Mouse (Mus musculus) common myeloid progenitor, adult 5-6 weeks (primary cell): ENCODE data around the gene Chga. TPM values are rescaled to one million over a fixed set of nuclear protein-coding genes. Genes with fewer than 3 reads are reported as not detected.

Source experiments
- ATAC-seq: replicated peaks from 2 replicates; pipeline ENCODE4 v1.8.0; 2016; ENCODE audit warnings: low read depth, mild to moderate bottlenecking, moderate TSS enrichment, inconsistent platforms; ENCODE audit not compliant: poor library complexity, severe bottlenecking
- total RNA-seq: library from RNA; stranded (forward); fragments of 200-1000, 187-1606 nt; gene quantifications from 2 replicates; pipeline ENCODE4 v1.2.3, GENCODE M21; 2017

Gene Chga
- total RNA-seq, 1 experiment from 2014 or later, result not detected

DNA sequence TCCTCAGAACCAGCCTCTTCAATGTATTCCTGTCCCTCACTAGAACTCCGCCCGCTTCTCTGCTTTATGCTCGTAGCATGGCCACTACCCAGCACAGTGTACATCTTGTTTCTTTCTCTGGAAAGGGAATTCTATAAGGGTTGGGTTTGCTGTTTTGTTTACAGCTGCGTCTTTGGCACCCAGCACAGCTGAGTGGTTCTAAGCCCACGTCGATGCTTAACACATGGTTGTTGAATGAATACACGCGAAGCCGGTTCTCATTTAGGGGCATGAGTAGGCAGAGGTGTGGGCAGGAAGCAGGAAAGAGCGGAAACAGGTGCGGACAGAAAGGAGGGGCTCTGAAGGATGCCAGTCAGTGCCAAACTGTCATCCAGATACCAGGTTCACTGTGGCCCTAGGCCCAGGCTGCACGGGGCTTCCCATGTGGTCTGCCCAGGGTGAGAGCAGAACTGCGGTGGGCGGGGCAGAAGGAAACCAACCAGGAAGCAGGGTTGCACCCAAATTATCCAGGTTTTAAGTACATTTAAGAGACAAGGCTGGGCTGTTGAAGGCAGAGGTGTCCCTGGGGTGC is 979 bp upstream of the Chga start:
- peak; percentile 30; the same call in 1 of the 2 replicates for ATAC-seq

DNA sequence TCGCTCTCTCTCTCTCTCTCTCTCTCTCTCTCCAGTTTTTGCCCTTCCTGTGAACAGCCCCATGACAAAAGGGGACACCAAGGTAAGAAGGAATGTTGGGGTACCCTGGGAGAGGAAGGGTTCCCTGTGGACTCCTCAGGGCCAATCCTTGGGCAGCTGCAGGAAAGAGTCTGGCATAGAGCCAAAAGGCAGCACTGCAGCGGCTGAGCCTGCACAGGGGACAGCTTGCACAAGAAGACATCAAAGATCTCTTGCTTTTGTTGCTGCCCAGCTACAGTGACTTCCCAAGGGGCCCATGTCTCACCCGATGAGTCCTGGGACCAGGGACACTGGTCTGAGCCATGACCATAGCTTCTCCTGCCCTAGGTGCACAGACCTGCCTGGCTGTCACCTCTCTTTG is 1.1 kb downstream of the Chga start:
- ATAC-seq, result no peak

DNA sequence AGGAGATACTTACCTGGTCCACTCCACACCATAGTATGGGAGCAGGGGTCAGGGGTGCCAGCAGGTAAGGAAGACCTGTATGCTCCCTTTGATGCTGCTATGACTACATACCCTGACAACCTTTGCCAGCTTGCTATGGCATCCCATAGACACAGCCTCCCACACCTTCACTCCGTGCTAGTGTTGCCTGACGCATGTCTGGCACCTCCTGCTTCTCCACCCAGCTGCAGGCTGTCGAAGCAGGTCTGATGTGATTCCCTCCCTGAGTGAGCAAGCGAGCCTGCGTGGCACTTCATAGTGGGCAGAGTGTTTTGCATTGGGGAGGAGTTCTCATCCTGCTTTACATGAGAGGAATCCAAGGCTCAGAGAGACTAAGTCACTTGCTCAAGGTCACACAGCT is 2.6 kb downstream of the Chga start:
- no peak for ATAC-seq

DNA sequence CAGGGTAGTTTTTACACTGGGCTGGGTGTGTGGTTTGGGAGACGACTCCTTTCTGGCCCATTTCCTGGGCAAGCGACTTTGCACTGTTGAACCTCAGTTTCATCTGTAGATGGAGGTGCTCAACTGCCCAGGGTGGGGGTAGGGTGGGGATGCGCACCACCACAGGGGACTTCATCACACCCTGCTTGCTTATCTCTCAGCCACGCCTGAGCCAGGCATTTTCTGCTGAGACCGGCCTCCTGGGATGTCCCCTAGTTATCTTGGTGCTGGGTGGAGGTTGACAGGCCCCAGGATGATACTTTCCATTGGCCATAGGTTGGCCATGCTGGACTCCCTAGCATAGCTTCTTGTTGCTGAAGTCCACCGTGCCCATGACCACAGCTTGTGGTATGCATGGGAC is 10.3 kb downstream of the Chga start:
- ATAC-seq, result no peak

DNA sequence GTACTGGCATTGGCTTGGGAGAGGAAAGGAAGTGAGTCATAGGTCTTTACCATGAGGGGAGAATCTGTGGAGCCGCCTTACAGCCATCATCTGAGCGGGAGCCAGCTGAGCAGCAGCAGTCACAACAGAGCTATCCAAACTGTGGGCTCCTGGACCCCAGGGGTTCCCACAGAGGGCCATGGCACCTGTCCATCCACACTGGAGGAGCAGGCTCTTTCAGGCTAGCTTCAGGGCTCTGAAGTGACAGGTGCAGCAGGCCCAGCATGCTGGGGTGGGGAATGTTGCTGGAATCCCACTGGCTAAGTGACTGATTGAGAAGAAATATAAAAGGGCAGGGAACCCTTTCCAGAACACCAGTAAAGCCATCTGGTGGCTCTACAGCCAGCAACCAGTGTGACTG is 12.2 kb downstream of the Chga start:
- ATAC-seq, result no peak

DNA sequence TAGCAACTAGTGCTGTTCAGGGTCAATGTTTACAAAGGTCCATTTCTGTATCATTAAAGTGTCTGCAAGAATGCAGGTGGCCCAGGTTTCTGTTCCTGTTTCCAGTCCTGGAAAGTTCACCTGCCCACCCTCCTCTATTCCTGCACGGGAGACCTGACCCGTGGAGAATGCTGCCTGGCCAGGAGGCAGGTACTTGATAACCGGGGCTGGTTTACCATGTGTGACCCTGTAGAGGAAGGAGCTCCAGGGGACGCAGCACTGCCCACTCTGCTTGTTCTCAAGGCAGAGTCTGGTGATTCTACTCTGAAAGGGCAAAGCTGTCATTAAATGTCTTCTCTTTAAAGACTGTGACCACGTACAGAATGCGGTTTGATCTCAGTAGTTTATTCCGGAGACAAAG is 13.4 kb downstream of the Chga start:
- ATAC-seq, result no peak

DNA sequence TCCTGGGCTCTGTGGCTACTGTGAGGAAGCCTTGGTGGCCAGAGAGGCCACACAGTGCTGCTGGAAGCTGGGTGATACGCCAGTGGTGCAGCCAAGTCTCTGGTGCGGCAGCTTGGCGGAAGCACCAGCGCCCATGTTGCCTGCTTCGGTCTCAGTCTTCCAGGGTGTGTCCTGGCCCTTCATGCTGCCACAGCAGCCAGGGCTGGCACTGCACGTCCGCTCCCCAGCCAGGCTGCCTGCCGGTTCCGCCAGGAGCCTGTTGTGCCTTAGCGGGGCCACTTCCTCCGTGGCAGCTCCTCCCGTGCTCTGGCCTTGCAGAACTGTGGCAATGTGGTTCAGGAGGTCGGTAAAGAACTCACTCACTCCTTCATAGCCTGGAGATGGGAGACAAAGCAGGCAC is 15.3 kb downstream of the Chga start:
- ATAC-seq, result no peak

DNA sequence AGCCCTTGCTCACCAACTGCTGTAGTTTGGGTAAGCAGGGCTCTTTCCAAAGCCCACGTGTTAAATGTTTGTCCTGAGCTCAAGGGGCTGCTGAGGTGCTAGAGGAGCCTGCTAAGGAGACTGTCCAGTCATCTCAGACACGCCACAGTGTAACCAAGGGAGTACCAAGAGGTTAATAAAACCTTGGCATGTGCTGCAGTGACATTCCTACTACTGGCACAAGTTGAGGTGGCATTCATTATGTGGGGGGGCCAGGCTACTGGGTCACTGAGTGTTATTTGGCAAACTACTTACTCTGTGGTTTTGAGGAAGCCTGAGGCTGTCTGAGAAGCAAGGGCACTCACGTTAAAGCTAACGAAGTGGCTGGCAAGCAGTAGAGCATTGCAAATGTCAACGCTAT is 16.0 kb downstream of the Chga start:
- no peak for ATAC-seq

DNA sequence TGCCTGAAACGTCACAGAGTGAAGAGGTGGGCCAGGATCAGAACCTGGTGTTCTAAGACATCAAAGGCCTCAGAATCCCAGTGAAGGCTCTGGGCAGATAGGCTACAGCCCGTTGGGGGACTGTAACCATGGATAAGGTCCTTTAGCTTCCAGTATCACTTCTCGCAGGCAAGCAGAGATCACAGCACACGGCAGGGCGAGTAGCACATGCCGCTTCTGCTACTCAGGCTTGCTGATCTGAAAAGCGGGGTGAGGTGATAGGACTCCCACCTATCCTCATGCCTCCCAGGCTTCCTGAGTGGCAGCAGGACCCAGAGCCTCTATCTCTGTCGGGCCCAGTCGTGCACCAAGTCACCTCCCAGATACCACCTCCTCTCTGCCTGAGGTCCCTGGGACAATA is 16.9 kb downstream of the Chga start:
- no peak for ATAC-seq

DNA sequence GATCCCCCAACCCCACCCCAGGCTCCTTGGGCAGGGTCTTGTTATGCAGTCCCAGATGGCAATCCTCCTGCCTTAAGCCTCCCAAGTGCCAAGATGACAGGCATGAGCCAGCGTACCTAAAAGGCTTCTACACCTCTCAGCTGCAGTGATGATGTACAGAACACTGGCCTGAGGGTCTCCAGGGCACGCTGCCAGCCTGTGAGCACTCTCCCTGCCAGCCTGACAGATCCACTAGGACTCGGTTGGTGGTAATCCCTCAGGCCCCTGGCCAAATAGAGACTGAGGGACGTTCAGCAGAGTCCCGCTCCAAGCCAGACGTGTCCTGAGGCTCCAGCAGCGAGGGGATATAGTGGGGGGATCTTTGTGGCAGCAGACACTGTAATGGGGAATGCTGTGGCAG is 18.3 kb downstream of the Chga start:
- no peak for ATAC-seq

DNA sequence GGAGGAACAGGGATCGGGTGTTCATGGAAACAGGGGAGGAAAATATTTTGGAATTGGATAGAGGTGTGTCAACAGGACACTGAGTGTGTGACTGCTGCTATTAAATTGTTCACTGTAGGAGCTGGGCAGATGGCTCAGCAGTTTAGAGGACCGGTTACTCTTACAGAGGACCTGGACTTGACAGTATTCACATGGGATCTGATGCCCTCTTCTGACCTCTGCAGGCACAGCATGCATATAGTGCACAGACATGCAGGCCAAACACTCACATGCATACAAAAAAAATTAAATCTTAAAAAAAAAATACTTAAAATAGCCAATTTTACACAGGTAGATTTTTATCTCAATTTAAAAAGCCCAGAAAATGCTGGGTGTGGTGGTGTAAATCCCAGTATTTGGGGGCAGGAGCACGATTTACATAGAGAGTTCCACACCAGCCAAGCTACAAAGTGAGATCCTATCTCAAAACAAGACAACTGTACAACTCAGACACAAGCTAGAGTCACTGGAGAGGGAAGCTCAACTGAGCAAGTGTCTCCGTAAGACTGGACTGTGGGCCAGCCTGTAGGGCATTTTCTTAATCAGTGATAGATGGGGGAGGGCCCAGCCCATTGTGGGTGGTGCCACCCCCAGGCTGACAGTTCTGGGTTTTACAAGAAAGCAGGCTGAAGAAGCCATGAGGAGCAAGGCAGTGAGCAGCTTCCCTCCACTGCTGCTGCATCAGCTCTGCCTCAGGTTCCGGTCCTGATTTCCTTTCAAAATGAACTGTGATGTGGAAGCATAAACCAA is 21.0 kb downstream of the Chga start:
- ATAC-seq, result peak; percentile 55

DNA sequence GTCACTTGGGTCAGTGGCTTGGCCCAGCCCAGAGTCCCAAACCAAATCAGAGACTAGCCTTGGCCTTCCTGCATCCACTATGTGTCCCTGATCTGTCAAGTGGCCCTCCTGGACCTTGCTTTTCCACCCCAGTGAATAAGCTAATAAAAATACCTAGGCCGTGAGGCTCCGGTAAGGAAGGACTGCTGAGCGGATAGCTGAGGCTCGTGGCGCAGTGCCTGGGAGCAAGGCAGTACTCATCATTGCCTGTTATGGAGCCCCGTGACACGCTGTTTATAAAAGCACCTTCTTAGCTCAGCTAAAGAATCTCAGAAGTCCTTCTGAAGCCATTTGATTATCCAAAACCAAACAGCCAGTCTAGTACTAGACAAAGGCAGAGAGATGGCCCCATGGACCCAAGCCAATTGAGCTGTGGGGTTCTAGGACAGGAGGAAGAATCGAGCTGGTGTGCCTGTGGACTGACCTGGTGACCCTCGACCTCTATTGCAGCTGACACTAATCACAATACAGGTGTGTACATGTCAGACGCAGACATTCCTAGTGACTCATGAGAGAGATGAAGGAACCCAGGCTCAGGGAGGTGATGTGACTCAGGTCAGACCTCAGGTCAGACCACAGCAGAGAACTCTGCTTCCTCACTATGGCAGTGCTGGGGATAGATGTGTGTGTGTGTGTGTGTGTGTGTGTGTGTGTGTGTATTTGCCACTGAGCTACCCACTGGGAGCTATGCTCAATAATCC is 22.1 kb downstream of the Chga start:
- ATAC-seq, result no peak

DNA sequence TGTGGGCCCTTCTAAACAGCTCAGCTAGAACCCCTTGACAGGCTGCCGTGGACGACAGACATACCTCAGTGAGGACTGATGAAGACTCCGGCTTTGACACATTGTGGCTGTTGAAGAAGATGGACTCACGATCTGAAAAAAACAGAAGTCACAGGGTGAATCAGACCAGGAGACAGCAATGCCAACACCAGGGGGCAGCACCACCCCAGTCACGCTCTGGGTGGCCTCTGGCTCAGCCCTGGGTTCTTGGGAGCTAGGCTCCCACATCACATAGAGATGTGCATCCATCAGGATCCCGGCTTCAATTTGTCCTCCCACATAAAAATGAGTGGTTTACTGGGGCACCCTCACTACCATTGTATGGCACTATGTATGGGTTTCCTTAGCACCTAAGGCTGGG is 24.3 kb downstream of the Chga start:
- ATAC-seq, result peak; percentile 84

DNA sequence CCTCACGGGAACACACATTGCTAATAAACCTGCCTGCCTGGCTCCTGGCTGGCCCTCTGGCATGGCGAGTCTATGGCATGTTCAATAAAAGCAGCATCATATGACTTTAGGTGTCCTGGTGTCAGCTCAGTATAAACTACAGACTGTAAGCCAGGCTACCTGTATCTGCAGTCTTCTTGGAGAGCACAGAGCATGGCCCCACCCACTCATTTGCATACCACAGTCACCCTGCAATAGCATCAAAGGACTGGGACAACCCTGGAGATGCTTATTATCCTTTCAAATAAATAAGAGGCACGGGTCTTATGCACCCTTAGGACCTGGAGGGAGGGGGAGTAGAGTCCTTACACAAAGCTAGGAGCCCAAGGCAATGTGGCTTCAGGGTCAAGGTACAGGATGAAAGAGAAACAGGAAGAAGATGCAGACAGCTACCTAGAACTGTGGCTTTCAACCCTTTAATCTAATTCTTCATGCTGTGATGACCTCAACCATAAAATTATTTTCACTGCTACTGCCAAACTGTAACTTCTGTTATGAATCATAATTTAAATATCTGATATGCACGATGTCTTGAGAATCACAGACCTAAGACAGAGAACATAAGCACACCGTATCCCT is 26.9 kb downstream of the Chga start:
- no peak for ATAC-seq

DNA sequence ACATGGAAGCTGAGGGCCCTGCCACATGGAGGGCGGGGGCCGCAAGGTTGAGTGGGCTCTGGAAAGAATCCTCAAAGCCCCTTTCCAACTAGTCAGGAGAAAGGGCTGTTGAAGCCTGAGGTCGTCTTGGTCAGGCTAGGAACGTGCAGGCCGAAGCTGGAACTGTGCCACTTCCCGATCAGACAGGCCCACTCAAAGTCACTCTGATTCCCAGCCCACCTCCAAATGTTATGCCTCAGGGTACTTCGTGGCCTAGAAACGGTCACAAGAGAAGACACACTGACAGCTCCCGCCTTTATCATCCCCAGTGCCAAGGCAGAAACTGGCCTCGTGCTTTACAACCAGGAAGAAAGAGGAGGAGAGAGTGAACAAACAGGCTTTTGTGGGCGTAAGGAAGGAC is 27.7 kb downstream of the Chga start:
- ATAC-seq, result no peak

DNA sequence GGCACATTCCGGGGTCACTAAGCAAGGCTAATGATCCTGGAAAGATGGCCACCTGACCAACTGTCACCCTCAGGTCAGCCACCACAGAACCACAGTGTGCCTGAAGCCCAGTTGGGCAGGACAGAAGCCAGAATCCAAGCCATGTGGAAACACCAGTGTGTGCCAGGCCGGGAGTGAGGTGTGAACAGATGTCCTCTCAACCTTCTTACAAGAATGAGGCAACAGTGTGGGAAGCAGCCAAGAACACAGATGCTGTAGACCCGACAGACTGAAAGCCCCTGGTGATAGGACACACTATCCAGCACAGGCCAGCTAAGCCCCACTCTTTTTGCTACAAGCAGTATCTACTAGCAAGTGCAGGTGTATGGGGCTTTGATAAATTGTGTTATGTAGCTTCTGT is 30.6 kb downstream of the Chga start:
- ATAC-seq, result no peak

DNA sequence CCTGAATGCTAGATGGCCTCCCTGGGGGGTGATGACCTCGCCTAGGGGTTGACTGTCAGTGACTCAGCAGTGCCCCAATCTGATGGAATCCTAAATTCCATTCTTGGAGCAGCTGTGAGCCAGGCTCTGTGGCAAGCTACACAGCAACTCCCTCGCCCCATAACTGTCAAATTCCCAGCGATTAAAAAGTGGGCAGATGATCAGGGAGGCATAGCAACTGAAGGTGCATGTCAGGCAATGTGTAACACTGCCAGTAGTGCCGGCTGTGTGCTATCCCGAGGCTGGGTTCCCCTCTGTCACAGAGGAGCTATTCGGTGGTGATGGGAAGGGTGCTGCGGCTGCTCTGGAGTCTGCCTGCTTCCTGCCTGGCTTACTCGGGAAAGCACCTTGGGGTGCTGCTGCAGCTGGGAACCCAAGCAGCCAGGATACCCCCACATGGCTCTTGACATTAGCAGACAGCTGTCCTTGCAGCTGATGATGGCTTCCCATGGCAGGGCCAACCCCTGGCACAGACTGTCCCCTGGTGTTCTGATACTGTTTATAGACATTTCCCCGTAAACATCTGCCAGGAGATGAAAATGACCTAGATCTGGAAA is 31.6 kb downstream of the Chga start:
- ATAC-seq, result no peak

DNA sequence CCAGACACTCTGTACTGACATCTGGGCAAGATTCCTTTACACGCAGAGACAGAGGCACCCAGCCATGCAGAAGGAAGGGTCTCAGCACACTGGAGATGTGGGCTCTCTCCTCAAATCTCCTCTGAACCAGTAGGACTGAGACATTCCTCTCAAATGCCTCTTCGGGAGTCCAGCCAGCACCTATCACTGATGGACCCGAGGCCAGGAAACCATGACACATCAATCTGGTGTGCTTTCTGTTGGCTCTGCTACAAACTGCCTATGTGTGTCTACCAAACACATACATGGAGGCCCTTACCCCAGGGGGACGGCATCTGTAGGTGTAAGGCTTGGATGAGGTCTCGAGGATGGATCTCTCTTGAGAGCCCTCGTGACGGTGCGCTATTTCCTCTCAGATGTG is 32.3 kb downstream of the Chga start:
- ATAC-seq, result no peak

DNA sequence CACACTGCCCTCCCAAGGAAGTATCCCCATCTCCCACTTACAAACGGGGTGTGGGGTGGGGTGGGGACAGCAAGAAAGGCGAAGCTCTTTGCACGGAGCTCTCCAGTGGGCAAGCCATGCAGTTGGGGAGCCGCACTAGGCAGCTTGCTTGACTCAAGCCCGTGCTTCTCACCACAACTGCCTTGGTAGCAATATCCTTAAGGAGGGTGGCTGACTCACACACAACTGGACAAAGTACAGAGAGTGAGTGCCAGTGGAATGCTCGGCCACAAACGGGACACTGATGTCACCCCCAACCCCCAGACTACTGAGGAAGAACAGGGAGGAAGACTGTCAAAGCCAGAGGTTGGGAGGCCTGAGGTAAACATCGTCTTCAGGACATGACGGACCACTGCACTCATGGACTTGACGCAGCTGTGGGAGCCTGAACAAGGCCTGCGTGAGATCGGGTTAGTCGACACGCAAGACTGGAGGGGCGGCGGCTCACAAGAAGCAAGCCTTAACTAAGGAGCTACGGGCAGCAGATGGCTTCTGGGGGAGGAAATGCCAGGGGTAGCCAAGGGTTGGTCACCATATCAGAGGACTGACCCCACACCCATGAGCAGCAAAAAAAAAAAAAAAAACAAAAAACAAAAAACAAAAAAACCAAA is 36.1 kb downstream of the Chga start:
- ATAC-seq, result no peak

DNA sequence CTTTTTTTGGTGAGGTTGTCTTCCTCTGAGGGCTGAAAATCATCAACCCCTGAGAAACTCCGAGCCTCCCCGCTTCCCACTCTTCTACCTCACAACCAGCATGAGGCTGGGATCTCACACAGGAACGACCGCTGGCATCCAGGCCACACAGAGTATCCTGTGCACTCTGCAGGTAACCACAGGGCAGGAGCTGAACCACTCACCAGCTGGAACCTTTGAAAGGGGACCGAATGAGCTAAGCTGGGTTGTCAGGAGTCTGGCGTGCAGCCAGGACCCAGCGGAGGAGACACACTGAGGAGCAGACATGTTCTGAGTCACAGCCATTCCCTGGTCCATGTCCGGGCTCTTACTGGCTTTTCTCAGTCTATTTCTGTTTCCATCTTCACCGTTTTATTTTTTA is 38.9 kb downstream of the Chga start:
- ATAC-seq, result no peak
